Mouse (Mus musculus) midbrain, embryonic 10.5 days (tissue): ENCODE measurements around the gene Ctnnal1. TPM values are rescaled to one million over a fixed set of nuclear protein-coding genes. Genes with fewer than 3 reads are reported as not detected.

Experiments
- DNase-seq: peaks from one replicate; pipeline ENCODE4 v3.0.0-alpha.2; 2017; ENCODE audit warnings: low spot score
- H3K27ac ChIP-seq: fragments of 300-500 bp; sonication (generic); replicated peaks from 2 replicates; pipeline ENCODE4 v1.5.1; 2016; ENCODE audit warnings: mild to moderate bottlenecking
- H3K27me3 ChIP-seq: fragments of 300-500 bp; sonication (generic); 2 replicates; pipeline ENCODE4 v1.6.1; 2016; ENCODE audit warnings: low read depth, mild to moderate bottlenecking; ENCODE audit not compliant: poor library complexity, severe bottlenecking
- H3K36me3 ChIP-seq: fragments of 300-500 bp; sonication (generic); 2 replicates; pipeline ENCODE4 v1.6.1; 2016; ENCODE audit warnings: mild to moderate bottlenecking, moderate library complexity
- H3K4me1 ChIP-seq: fragments of 300-500 bp; sonication (generic); 2 replicates; pipeline ENCODE4 v1.6.1; 2016
- H3K4me3 ChIP-seq: fragments of 300-500 bp; sonication (generic); 2 replicates; pipeline ENCODE4 v1.5.1; 2016; ENCODE audit warnings: mild to moderate bottlenecking, moderate library complexity
- H3K9me3 ChIP-seq: fragments of 300-500 bp; sonication (generic); replicated peaks from 2 replicates; pipeline ENCODE4 v1.6.1; 2016; ENCODE audit warnings: mild to moderate bottlenecking
- WGBS: fragments of 180-500 bp; shearing (Covaris S2); methylation state at CpG from one replicate; pipeline ENCODE4 v1.1.7; 2016; 5-methylcytosine and 5-hydroxymethylcytosine counted together
- polyA plus RNA-seq: library from polyadenylated mRNA; unstranded; fragments of >200 nt; fragmentation: Nextera tagmentation; extraction: Ambion mirVana; gene quantifications from 2 replicates; pipeline ENCODE4 v1.2.1, GENCODE M21; 2016

Gene Ctnnal1
- polyA plus RNA-seq, 1 experiment from 2014 or later = 29.6 TPM

DNA sequence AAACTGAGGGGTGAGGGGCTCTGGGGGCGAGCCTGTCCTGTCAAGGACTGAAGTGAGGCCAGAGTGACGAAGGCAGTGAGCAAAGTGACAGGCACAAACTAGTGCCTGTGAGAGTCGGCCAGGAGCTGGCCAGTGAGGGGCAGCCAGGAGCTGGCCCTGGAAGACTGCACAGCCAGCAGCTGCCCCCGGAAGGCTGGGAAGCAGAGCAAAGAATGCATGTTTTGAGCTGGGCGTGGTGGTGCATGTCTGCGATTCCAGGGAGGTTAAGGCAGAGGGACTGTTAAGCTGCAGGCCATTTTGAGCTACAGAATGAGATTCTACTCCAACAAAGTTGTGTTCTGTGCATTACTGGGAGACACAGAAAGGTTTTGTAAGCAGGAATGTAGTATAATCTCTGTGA, 14.3 kb downstream of the Ctnnal1 start:
- Histone ChIP-seq H3K27ac (no peak overlapping the region), H3K27me3 (no peaks in the 10 kb centered on the region), H3K4me1 (peaks cover 29% of the 10 kb centered on the region), H3K4me3 (no peak overlapping the region), H3K36me3 (peaks cover 7% of the 10 kb centered on the region), H3K9me3 (no peaks in the 10 kb centered on the region)
- peak; percentile 20 for DNase-seq
- WGBS = 55% methylated on average over 6 of the region's 6 CpGs

DNA sequence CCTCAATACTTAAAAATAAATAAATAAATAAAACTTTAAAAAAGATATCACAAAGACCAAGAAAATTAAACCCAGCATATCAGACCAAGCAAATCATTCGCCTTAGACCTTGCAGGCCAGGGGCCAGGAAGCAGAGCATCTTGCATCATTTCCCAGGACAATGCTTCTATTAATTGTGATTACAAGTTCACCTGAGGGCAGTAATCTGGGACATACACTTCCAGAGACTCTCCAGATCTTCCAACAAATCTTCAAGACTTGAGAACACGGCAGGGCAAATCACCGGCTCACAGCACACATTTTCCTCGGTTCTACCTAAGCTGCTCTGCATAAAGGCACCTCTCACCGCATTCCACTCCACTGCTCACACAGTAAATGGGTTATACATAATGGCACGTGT, 16.9 kb downstream of the Ctnnal1 start:
- DNase-seq = no peak
- Histone ChIP-seq H3K9me3 (peaks cover 9% of the 10 kb centered on the region), H3K27me3 (no peaks in the 10 kb centered on the region), H3K4me1 (peaks cover 31% of the 10 kb centered on the region), H3K27ac (no peak overlapping the region), H3K36me3 (peaks cover 28% of the 10 kb centered on the region), H3K4me3 (no peak overlapping the region)
- 91% methylated on average over 6 of the region's 6 CpGs for WGBS

DNA sequence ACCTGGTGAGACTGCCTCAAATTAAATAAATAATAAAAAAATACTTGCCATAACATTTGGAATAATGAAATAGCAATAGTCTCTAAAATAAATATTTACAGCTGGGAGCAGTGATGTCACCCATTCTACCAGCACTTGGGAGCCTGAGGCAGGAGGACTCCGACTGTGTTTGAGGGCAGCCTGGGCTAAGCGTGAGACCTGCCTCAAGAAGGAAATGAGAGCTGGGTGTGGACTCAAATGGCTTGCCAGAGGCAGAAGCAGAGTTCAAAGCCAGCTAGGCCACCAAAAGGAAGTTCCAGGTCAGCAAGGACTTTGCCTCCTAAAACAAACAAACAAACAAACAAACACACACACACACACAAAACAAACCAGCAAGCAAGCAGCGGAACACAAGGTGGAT, 17.6 kb downstream of the Ctnnal1 start:
- no peak for DNase-seq
- H3K27me3 ChIP-seq = no peaks in the 10 kb centered on the region
- H3K4me3 ChIP-seq = no peak overlapping the region
- peaks cover 32% of the 10 kb centered on the region for H3K36me3 ChIP-seq
- H3K9me3 ChIP-seq = peaks cover 9% of the 10 kb centered on the region
- no peak overlapping the region for H3K27ac ChIP-seq
- H3K4me1 ChIP-seq = peaks cover 25% of the 10 kb centered on the region
- 90% methylated on average over 3 of the region's 3 CpGs for WGBS

DNA sequence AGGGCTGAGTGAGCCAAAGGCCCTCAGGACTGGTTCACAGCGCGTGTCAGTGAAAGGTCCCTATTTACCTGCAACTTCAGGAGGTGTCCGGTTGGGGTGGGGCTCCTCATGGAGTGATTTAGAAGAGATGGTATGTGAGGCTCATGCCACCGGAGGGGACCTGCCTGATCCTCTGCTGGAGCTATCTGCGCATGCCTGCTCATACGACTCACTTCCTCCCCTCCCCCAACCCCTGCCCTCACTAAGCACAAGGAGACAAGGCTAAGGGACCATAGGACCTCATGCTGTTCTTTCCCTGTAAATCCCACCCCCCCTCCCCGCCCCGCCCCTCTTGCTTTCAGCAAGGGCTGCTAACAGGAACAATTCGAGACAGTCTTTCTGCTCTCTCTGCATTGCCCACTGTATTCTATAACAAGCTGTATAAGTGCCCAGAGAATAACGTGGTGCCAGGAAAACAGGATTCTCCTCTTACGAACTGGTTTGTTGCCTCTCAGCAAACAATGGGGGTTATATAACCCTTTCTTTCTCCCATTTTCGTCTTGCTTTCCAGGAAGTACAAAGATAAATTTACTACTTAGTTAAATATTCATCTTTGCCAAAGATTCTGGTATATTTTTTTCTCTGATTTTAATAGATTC, 19.0 kb downstream of the Ctnnal1 start:
- peaks cover 41% of the 10 kb centered on the region for H3K36me3 ChIP-seq
- no peak for DNase-seq
- WGBS = 59% methylated on average over 12 of the region's 12 CpGs

DNA sequence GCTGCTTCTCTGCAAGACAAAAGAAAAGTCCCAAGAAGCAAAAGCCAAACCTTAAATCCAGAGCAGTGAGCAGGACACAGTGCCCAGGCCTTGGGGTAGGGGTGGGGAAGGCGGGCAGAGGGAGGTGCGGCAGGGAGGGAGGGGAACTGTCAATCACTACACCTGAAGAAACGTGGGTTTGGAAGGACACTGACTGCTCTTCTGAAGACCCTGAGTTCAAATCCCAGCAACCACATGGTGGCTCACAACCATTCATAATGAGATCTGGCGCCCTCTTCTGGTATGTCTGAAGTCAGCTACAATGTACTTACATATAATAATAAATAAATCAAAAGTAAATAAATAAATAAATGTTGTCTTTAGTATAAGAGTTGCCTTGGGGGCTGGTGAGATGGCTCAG, 20.1 kb downstream of the Ctnnal1 start:
- no peaks in the 10 kb centered on the region for H3K27me3 ChIP-seq
- peaks cover 9% of the 10 kb centered on the region for H3K9me3 ChIP-seq
- DNase-seq = no peak
- H3K4me3 ChIP-seq = no peak overlapping the region
- no peak overlapping the region for H3K27ac ChIP-seq
- peaks cover 16% of the 10 kb centered on the region for H3K4me1 ChIP-seq
- H3K36me3 ChIP-seq = peaks cover 52% of the 10 kb centered on the region
- 89% methylated on average over 4 of the region's 4 CpGs for WGBS

More for the DNA sequence above, 19.0 kb downstream of the Ctnnal1 start:
- peaks cover 21% of the 10 kb centered on the region for H3K4me1 ChIP-seq
- no peaks in the 10 kb centered on the region for H3K27me3 ChIP-seq
- H3K4me3 ChIP-seq = no peak overlapping the region
- H3K27ac ChIP-seq = no peak overlapping the region
- H3K9me3 ChIP-seq = peaks cover 9% of the 10 kb centered on the region

DNA sequence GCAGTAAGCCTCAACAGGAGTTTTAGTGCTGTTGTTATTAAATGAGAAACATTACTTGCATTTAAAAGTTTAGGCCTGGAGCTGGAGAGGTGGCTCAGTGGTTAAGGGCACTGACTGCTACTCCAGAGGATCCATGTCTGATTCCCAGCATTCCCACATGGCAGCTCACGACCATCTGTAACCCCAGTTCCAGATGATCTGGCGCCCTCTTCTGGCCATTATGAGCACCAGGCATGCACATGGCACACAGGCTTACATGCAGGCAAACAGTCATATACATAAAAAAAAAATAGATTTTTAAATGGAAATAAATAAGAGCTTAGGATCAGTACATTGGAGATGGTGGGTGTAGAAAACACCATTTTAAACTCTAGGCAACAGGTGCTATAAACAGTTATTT, 21.0 kb downstream of the Ctnnal1 start:
- no peak overlapping the region for H3K27ac ChIP-seq
- peaks cover 58% of the 10 kb centered on the region for H3K36me3 ChIP-seq
- peaks cover 9% of the 10 kb centered on the region for H3K9me3 ChIP-seq
- no peaks in the 10 kb centered on the region for H3K27me3 ChIP-seq
- H3K4me3 ChIP-seq = no peak overlapping the region
- H3K4me1 ChIP-seq = peaks cover 16% of the 10 kb centered on the region
- WGBS = 84% methylated on average over 2 of the region's 2 CpGs
- no peak for DNase-seq

DNA sequence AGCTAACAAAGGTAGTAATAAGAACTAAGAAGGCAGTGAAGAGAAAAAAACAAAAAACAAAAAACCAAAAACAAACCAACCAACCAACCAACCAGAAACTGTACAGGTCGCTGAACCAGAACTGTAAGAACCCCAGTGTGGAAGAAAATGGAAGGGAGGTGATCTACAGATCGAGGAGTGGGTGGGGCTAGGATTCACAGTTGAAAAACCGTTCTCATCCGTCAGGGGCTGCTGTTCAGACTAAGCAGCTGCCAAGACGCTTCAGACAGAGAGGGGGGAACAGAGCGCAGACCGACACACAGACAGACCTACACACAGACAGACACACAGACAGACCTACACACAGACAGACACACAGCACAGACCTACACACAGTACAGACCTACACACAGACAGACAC, 22.5 kb downstream of the Ctnnal1 start:
- Histone ChIP-seq H3K4me1 (peaks cover 16% of the 10 kb centered on the region), H3K4me3 (no peak overlapping the region), H3K27me3 (no peaks in the 10 kb centered on the region), H3K9me3 (peaks cover 9% of the 10 kb centered on the region), H3K36me3 (peaks cover 72% of the 10 kb centered on the region), H3K27ac (no peak overlapping the region)
- no peak for DNase-seq
- WGBS = 85% methylated on average over 7 of the region's 7 CpGs

DNA sequence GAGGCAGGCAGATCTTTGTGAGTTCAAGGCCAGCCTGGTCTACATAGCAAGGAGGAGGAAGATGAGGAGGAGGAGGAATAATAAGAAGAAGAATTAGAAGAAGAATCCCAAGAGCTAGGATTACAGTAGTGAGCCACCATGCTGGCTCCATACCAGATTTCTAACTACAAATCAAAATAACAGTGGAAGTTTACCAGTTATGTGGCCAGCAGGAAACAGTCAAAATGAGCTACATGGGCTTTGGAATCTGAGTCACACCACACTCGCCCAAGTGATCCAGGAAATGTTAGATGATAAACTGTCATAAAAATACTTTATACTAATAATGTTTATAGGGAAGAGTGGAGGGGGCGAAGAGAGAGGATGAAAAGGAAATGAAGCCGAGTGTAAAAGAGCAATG, 24.7 kb downstream of the Ctnnal1 start:
- no peaks in the 10 kb centered on the region for H3K27me3 ChIP-seq
- H3K36me3 ChIP-seq = peaks cover 79% of the 10 kb centered on the region
- peaks cover 9% of the 10 kb centered on the region for H3K9me3 ChIP-seq
- 91% methylated on average over 3 of the region's 3 CpGs for WGBS
- no peak for DNase-seq
- H3K4me1 ChIP-seq = no peaks in the 10 kb centered on the region
- no peak overlapping the region for H3K4me3 ChIP-seq
- no peak overlapping the region for H3K27ac ChIP-seq

DNA sequence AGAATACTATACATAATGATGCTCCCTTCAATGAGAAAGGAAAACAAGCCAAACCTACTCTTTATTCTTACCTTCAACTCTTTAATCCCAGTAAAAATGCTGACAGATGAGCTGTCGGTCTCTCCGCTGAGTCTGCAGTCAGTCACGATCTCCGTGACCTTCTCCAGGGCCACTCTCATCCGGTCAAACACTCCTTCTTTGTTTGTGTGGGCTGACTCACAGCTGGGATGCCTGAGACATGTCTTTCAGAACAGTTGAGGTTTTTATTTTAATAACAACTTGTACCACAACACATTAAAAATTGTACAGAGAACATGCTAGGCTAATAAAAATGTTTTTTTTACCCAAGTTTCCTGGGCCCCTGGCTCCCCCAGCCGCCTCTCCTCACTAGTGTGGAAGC, 27.3 kb downstream of the Ctnnal1 start:
- Histone ChIP-seq H3K4me1 (no peaks in the 10 kb centered on the region), H3K27ac (no peak overlapping the region), H3K4me3 (no peak overlapping the region), H3K27me3 (no peaks in the 10 kb centered on the region), H3K36me3 (peaks cover 81% of the 10 kb centered on the region), H3K9me3 (no peaks in the 10 kb centered on the region)
- no peak for DNase-seq
- 86% methylated on average over 6 of the region's 6 CpGs for WGBS

DNA sequence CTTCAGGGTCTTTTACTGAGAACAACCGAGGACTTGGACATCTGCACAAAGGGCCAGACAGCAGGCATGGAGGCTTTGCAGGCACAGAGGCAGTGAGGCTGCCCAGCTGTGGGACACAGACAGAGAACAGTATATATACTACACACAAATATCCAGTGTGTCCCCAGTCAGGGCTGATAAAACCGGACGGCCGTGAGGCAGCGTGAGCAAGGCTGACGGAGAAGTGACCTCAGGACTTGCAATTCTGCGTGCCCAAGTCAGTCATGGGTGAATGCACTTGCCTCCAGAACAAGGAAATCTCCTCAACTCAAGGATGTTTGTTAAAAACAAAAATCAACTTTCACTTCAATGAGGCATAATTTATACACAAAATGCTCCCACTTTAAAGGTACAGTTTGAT, 33.0 kb downstream of the Ctnnal1 start:
- H3K4me3 ChIP-seq = no peak overlapping the region
- WGBS = 89% methylated on average over 7 of the region's 7 CpGs
- peaks cover 69% of the 10 kb centered on the region for H3K36me3 ChIP-seq
- no peak overlapping the region for H3K27ac ChIP-seq
- no peaks in the 10 kb centered on the region for H3K9me3 ChIP-seq
- H3K27me3 ChIP-seq = no peaks in the 10 kb centered on the region
- 0 out of 2 replicates have a peak, but pooled peaks cover 7% of the 10 kb centered on the region for H3K4me1 ChIP-seq
- no peak for DNase-seq

DNA sequence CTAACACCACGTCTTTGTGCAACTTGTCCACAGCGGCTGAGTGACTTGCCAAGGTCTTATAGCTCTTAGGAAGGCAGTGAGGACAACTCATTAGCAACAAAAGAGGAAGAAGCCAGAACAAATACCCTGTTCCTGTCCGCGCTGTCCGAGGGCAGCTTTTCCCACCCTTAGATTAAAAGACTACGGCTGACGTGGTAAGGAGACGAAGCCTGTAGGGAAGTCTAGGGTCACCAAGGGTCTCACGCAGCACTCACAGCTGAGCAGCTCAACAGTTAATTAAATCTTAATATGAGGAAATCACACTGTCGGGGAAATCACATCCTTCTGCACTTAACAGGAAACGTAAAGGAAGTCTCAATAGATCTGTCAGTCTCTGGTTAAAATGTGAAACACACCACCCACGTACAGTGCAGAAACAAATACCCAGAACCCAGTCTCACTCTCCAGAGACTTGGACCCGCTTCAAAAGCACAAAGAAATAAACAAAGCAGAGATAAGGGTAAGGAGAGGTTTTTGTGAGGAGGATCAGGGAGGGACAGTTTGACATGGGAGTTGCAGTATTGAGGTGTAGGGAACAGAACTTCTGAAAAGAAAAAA, 33.9 kb downstream of the Ctnnal1 start:
- 74% methylated on average over 13 of the region's 13 CpGs for WGBS
- H3K27ac ChIP-seq = no peak overlapping the region
- no peaks in the 10 kb centered on the region for H3K9me3 ChIP-seq
- H3K4me3 ChIP-seq = no peak overlapping the region
- H3K4me1 ChIP-seq = 0 out of 2 replicates have a peak, but pooled peaks cover 7% of the 10 kb centered on the region
- H3K36me3 ChIP-seq = peaks cover 70% of the 10 kb centered on the region
- H3K27me3 ChIP-seq = no peaks in the 10 kb centered on the region
- no peak for DNase-seq

DNA sequence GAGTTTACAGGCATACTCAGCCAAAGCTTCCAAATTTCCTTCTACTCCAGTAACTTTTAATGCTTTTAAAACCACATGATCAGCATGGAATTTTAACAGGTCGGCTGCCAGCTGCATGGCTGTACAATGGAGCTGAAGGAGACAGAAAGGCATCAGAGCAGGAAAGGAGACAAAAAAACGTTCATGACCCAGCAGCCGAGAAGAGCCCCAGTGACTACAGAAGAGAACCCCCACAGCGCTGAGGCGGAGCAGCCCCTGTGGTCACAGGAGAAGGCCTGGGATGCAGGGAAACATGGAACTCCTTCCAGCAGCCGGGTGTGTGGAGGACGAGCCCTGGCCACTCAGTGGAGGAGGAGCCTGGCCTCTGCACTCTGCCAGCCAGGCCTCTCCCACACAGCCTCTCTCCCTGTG, 35.5 kb downstream of the Ctnnal1 start:
- Histone ChIP-seq H3K27me3 (no peaks in the 10 kb centered on the region), H3K9me3 (no peaks in the 10 kb centered on the region), H3K4me3 (no peak overlapping the region), H3K4me1 (0 out of 2 replicates have a peak, but pooled peaks cover 7% of the 10 kb centered on the region), H3K27ac (peak overlapping the region; percentile 29; the same call in 1 of the 2 replicates), H3K36me3 (peaks cover 60% of the 10 kb centered on the region)
- 69% methylated on average over 7 of the region's 7 CpGs for WGBS
- DNase-seq = no peak

DNA sequence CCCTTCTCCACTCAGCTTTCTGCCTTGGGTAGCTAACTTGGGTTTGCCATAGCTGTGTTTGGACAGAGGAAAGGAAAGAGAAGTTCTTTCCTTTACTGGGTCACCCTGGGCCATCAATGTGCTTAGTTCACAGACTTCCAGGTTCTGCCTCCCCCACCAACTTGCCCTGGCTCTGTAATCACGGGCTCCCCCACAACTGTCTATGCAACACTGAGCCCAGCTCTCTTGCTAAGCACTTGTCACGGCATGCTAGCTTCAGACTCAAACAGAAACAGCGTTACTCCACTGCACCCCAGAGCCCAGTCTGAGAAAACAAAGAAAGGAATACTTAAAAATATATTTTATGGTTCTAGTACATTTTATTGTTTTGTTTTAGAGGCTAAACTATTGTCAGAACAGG, 36.1 kb downstream of the Ctnnal1 start:
- Histone ChIP-seq H3K27ac (no peak overlapping the region), H3K36me3 (peaks cover 61% of the 10 kb centered on the region), H3K9me3 (no peaks in the 10 kb centered on the region), H3K27me3 (no peaks in the 10 kb centered on the region), H3K4me3 (no peak overlapping the region), H3K4me1 (0 out of 2 replicates have a peak, but pooled peaks cover 7% of the 10 kb centered on the region)
- no peak for DNase-seq
- 89% methylated on average over 3 of the region's 3 CpGs for WGBS
